Mouse (Mus musculus): ENCODE data around the gene Fth1. TPM values are rescaled to one million over a fixed set of nuclear protein-coding genes. Genes with fewer than 3 reads are reported as not detected.

Gene Fth1
- total and polyA plus RNA-seq, 3 experiments = 1,016 to 28,412 (median 2,660) TPM

GRCm38 (mm10) chr19:9987192-9987591, 6.8 kb downstream of the Fth1 start:
- ATAC-seq (ENCODE audit: extremely low read depth, insufficient number of reproducible peaks, low FRiP score, poor library complexity, severe bottlenecking) (no peak; the same call in 1 of the 2 replicates), DNase-seq (ENCODE audit: low spot score) (no peak)
- TF ChIP-seq TAL1 (conservative IDR thresholded peaks at IDR 0.05; ENCODE audit: low read depth, low read length) = peak; percentile 49
- peak; percentile 86; the same call in 1 of the 2 replicates for TF ChIP-seq GATA2 (IDR thresholded peaks at IDR 0.05; ENCODE audit: borderline replicate concordance, low read depth, low read length)
- peak; percentile 28; the same call in 1 of the 2 replicates for TF ChIP-seq POLR2AphosphoS5 (IDR thresholded peaks at IDR 0.05; ENCODE audit: insufficient replicate concordance, low read depth, low read length)
- TF ChIP-seq CTCF (IDR thresholded peaks at IDR 0.05; ENCODE audit: low read depth, low read length) = no peak
- no peak for TF ChIP-seq GATA1 (IDR thresholded peaks at IDR 0.05; ENCODE audit: borderline replicate concordance, low read length)
- Histone ChIP-seq H3K9me3 (replicated peaks) (no peaks in the 10 kb centered on the region), H3K4me3 (ENCODE audit: low read depth, low read length) (no peak overlapping the region; the same call in 1 of the 2 replicates), H3K27me3 (ENCODE audit: insufficient read depth, low read length) (no peaks in the 10 kb centered on the region), H3K4me1 (ENCODE audit: insufficient read depth, low read depth, low read length) (peaks cover 80% of the 10 kb centered on the region), H3K36me3 (replicated peaks) (peaks cover 35% of the 10 kb centered on the region)

DNA sequence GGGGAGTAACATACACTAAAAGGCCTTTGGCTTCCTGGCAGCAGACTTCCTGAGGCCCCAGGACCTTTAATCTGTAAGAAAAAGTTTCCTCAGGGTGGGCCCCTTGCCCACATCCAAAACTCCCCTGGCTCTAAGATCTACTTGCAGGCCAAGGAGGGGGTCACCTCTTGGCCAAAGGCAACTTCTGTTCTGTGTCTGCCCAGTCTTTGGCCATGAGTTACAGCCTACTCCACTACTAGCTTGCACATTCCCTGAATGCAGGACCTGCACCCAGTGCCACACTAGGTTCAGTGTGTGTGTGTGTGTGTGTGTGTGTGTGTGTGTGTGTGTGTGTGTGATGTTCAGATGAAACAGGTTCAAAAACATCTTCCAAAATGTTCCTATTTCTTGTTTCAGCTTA, 7.2 kb downstream of the Fth1 start:
- Histone ChIP-seq H3K36me3 (replicated peaks) (peaks cover 35% of the 10 kb centered on the region), H3K9me3 (replicated peaks) (no peaks in the 10 kb centered on the region), H3K27me3 (ENCODE audit: insufficient read depth, low read length) (no peaks in the 10 kb centered on the region), H3K4me1 (ENCODE audit: insufficient read depth, low read depth, low read length) (peaks cover 83% of the 10 kb centered on the region), H3K4me3 (ENCODE audit: low read depth, low read length) (no peak overlapping the region; the same call in 1 of the 2 replicates)
- DNase-seq (ENCODE audit: low spot score) = no peak
- TF ChIP-seq POLR2AphosphoS5 (IDR thresholded peaks at IDR 0.05; ENCODE audit: insufficient replicate concordance, low read depth, low read length) = 0 out of 2 replicates have a peak, but pooled peaks have one; percentile 13
- no peak for TF ChIP-seq TAL1 (conservative IDR thresholded peaks at IDR 0.05; ENCODE audit: low read depth, low read length)
- TF ChIP-seq GATA1 (IDR thresholded peaks at IDR 0.05; ENCODE audit: borderline replicate concordance, low read length) = no peak
- no peak for ATAC-seq (ENCODE audit: extremely low read depth, insufficient number of reproducible peaks, low FRiP score, poor library complexity, severe bottlenecking)

DNA sequence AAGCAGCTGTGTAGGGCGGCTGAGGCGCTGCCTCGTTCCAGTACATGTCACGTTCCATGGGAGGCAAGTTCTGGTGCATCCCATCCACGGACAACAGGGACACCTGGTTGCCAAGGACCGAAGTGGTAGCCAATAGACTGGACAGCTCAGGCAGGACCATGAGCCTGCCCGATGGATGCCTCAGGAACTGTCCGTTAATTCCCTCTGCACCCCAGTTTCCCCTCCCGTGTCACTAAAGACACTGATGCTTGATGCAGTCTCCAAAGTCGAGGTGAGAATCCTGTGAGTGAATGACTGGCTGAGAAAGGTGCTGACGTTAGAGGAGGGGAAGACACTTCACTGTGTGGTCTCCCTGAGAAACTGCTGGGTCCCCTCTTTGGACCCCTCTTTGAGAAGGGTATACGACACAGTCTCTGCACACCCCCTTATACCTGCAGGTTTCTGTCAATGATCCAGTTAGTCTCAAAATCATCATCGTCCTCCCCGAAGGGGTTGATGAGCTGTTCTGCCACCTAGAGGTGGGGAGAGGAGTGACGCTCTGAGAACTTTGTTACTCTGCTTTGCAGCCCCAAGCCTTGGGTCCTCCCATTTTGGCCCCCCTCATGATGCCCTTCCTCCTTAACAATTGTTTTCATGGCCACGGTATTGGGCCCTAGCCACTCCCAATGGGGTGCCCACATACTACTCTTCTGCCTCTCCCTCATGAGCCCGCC, 8.9 kb downstream of the Fth1 start:
- Histone ChIP-seq H3K36me3 (replicated peaks) (peaks cover 22% of the 10 kb centered on the region), H3K9me3 (replicated peaks) (no peaks in the 10 kb centered on the region), H3K4me1 (ENCODE audit: insufficient read depth, low read depth, low read length) (peaks cover 93% of the 10 kb centered on the region), H3K27me3 (ENCODE audit: insufficient read depth, low read length) (no peaks in the 10 kb centered on the region), H3K4me3 (ENCODE audit: low read depth, low read length) (peak overlapping the region; percentile 64; the same call in 1 of the 2 replicates)
- ATAC-seq (ENCODE audit: extremely low read depth, insufficient number of reproducible peaks, low FRiP score, poor library complexity, severe bottlenecking) (peak; percentile 37; the same call in 1 of the 2 replicates), DNase-seq (ENCODE audit: low spot score) (no peak)
- TF ChIP-seq GATA1 (IDR thresholded peaks at IDR 0.05; ENCODE audit: borderline replicate concordance, low read length) (no peak), GATA2 (IDR thresholded peaks at IDR 0.05; ENCODE audit: borderline replicate concordance, low read depth, low read length) (no peak), CTCF (IDR thresholded peaks at IDR 0.05; ENCODE audit: low read depth, low read length) (peak; percentile 65), POLR2AphosphoS5 (IDR thresholded peaks at IDR 0.05; ENCODE audit: insufficient replicate concordance, low read depth, low read length) (no peak), TAL1 (conservative IDR thresholded peaks at IDR 0.05; ENCODE audit: low read depth, low read length) (no peak)

- Histone ChIP-seq H3K27me3 (ENCODE audit: insufficient read depth, low read length) (no peaks in the 10 kb centered on the region), H3K9me3 (replicated peaks) (no peaks in the 10 kb centered on the region), H3K4me1 (ENCODE audit: insufficient read depth, low read depth, low read length) (peaks cover 92% of the 10 kb centered on the region), H3K36me3 (replicated peaks) (peaks cover 17% of the 10 kb centered on the region), H3K4me3 (ENCODE audit: low read depth, low read length) (peak overlapping the region; percentile 64; the same call in 1 of the 2 replicates)
- ATAC-seq (ENCODE audit: extremely low read depth, insufficient number of reproducible peaks, low FRiP score, poor library complexity, severe bottlenecking) (peak; percentile 15; the same call in 1 of the 2 replicates), DNase-seq (ENCODE audit: low spot score) (no peak)
- TF ChIP-seq GATA2 (IDR thresholded peaks at IDR 0.05; ENCODE audit: borderline replicate concordance, low read depth, low read length) (no peak), TAL1 (conservative IDR thresholded peaks at IDR 0.05; ENCODE audit: low read depth, low read length) (peak; percentile 36; the same call in 1 of the 2 replicates)
Measured at GRCm38 (mm10) chr19:9989884-9990256, 9.5 kb downstream of the Fth1 start.

DNA sequence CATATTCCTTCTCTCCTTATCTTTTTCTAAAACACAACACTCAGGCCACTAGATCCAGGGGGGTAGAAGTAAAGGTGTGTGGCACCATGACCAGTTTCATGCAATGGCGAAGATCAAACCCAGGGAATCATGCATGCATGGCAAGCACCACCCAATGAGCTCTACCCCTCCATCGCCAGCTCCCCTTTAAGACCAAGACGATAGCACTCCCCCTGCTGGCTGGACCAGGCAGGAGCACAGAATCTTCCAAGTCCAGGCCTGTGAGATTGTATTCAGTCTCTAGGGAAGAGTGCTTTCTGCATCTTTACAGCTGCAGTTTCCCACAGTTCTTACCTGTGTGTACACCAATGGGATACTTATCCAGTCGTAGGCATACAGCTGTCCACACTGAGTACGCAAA, 10.9 kb downstream of the Fth1 start:
- TF ChIP-seq CTCF (IDR thresholded peaks at IDR 0.05; ENCODE audit: low read depth, low read length) (peak; percentile 86), GATA2 (IDR thresholded peaks at IDR 0.05; ENCODE audit: borderline replicate concordance, low read depth, low read length) (no peak)
- Histone ChIP-seq H3K27me3 (ENCODE audit: insufficient read depth, low read length) (no peaks in the 10 kb centered on the region), H3K4me1 (ENCODE audit: insufficient read depth, low read depth, low read length) (peaks cover 79% of the 10 kb centered on the region), H3K4me3 (ENCODE audit: low read depth, low read length) (no peak overlapping the region; the same call in 1 of the 2 replicates), H3K9me3 (replicated peaks) (no peaks in the 10 kb centered on the region), H3K36me3 (replicated peaks) (peaks cover 3% of the 10 kb centered on the region)
- DNase-seq (ENCODE audit: low spot score) (peak; percentile 57), ATAC-seq (ENCODE audit: extremely low read depth, insufficient number of reproducible peaks, low FRiP score, poor library complexity, severe bottlenecking) (no peak)

DNA sequence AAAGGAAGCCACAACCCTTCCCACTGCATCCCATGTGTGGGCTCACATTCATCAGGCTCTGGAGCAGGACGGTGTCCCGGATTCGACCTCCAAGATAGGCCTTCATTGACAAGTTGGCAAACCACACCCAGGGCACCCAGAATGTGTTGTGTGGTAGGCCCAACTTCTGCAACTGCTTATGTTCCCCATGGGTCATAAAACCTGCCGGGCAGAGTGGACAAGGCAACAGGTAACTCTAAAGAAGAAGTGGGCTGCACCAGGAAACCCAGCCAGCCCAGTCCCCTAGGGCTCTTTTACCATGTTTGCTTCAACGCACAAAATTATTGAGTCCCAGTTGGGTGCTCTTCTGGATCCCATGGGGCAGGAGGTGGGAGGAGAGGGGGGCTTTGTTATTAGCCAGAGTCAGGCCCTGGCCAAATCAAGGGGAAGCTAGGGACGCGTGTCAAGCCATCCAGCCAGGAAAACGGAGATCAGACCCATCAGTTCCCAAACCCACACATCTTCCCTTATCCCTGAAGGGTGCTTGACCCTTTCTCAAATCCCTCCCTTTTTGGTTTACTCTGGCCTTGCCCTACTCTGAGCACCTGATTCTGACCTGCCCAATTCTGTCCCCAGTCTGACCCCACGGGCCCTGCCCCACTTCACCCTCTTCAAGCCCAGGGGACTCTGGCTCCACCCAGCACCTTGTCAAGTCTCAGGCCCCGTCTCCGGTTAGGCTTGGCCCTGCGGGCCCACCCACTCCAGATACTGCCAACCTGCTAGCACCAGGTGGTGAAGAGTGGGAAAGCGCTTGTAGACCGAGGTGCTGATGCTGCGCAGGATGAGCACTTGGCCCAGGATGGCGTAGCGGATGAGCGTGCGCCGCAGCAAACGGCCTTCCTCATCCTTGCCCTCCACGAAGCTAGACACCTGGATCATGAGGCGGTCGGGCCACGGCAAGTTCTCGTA, 11.9 kb downstream of the Fth1 start:
- peaks cover 80% of the 10 kb centered on the region for H3K4me1 ChIP-seq (ENCODE audit: insufficient read depth, low read depth, low read length)
- TF ChIP-seq TAL1 (conservative IDR thresholded peaks at IDR 0.05; ENCODE audit: low read depth, low read length) = no peak
- TF ChIP-seq CTCF (IDR thresholded peaks at IDR 0.05; ENCODE audit: low read depth, low read length) = no peak
- TF ChIP-seq POLR2AphosphoS5 (IDR thresholded peaks at IDR 0.05; ENCODE audit: insufficient replicate concordance, low read depth, low read length) = no peak
- TF ChIP-seq GATA2 (IDR thresholded peaks at IDR 0.05; ENCODE audit: borderline replicate concordance, low read depth, low read length) = no peak
- TF ChIP-seq GATA1 (IDR thresholded peaks at IDR 0.05; ENCODE audit: borderline replicate concordance, low read length) = no peak
- H3K4me3 ChIP-seq (ENCODE audit: low read depth, low read length) = peak overlapping the region; percentile 62; the same call in 1 of the 2 replicates

More for the DNA sequence above, 11.9 kb downstream of the Fth1 start:
- peaks cover 4% of the 10 kb centered on the region; the same call in 1 of the 2 replicates for H3K27me3 ChIP-seq (ENCODE audit: insufficient read depth, low read length)
- H3K36me3 ChIP-seq (replicated peaks) = no peaks in the 10 kb centered on the region
- H3K9me3 ChIP-seq (replicated peaks) = no peaks in the 10 kb centered on the region
- no peak for DNase-seq (ENCODE audit: low spot score)
- ATAC-seq (ENCODE audit: extremely low read depth, insufficient number of reproducible peaks, low FRiP score, poor library complexity, severe bottlenecking) = no peak

Measured in G1E (cell line).